Mouse (Mus musculus) urinary bladder, adult 18-20 months (tissue): ENCODE data around the gene H2-Q1.
A peak's percentile ranks its signal among the peaks of the same experiment; 100 is the strongest.
"Not testable (repeated sequence)": the region's sequence is repeated elsewhere in the genome, so short reads cannot be mapped to it uniquely, and the experiment has no call there.

Experiments used
- DNase-seq, 2 experiments: peaks; one replicate each; pipeline ENCODE4 v3.0.0; 2022; ENCODE audit warnings: low spot score in 2 of 2, mixed read lengths in 2 of 2

The H2-Q1 gene

GRCm38 (mm10) chr17:35320327-35321081 is at the start of gene H2-Q1:
Gene H2-Q1 (plus strand): TSS chr17:35320405.
- no peak for DNase-seq

GRCm38 (mm10) chr17:35272249-35272648 is 48.0 kb upstream of the H2-Q1 start:
- DNase-seq, result no peak

- peak; percentile 76 to 90 for DNase-seq
These were observed 45.4 kb upstream of the H2-Q1 start for GRCm38 (mm10) chr17:35274770-35275169.

GRCm38 (mm10) chr17:35276304-35276864 is 43.8 kb upstream of the H2-Q1 start:
- DNase-seq, result no peak

GRCm38 (mm10) chr17:35278049-35278448 is 42.2 kb upstream of the H2-Q1 start:
- no peak for DNase-seq

- no peak for DNase-seq
These were observed 41.1 kb upstream of the H2-Q1 start for GRCm38 (mm10) chr17:35278957-35279688.

- DNase-seq, result no peak
These were observed 39.9 kb upstream of the H2-Q1 start for GRCm38 (mm10) chr17:35280276-35280675.

GRCm38 (mm10) chr17:35285431-35285830 is 34.8 kb upstream of the H2-Q1 start:
- DNase-seq, result no peak

GRCm38 (mm10) chr17:35295796-35296195 is 24.4 kb upstream of the H2-Q1 start:
- peak in 1 of 2 experiments; percentile 69 for DNase-seq

GRCm38 (mm10) chr17:35300261-35300945 is 19.8 kb upstream of the H2-Q1 start:
- not testable (repeated sequence) for DNase-seq

GRCm38 (mm10) chr17:35301645-35302258 is 18.5 kb upstream of the H2-Q1 start:
- peak; percentile 80 to 99 for DNase-seq

- no peak for DNase-seq
These were observed 16.9 kb upstream of the H2-Q1 start for GRCm38 (mm10) chr17:35303271-35303670.

- DNase-seq, result no peak
These were observed 16.4 kb upstream of the H2-Q1 start for GRCm38 (mm10) chr17:35303756-35304350.

GRCm38 (mm10) chr17:35304478-35304877 is 15.7 kb upstream of the H2-Q1 start:
- peak in 1 of 2 experiments; percentile 47 for DNase-seq

- DNase-seq, result not testable (repeated sequence)
These were observed 15.3 kb upstream of the H2-Q1 start for GRCm38 (mm10) chr17:35304921-35305320.

- DNase-seq, result no peak
These were observed 1.5 kb upstream of the H2-Q1 start for GRCm38 (mm10) chr17:35318671-35319070.

- DNase-seq, result not testable (repeated sequence)
These were observed 4.9 kb downstream of the H2-Q1 start for GRCm38 (mm10) chr17:35325124-35325523.

GRCm38 (mm10) chr17:35326000-35326399 is 5.8 kb downstream of the H2-Q1 start:
- not testable (repeated sequence) for DNase-seq

- DNase-seq, result not testable (repeated sequence)
These were observed 9.5 kb downstream of the H2-Q1 start for GRCm38 (mm10) chr17:35329714-35330113.

- DNase-seq, result not testable (repeated sequence)
These were observed 11.3 kb downstream of the H2-Q1 start for GRCm38 (mm10) chr17:35331546-35331945.

- peak in 1 of 2 experiments; percentile 25 for DNase-seq
These were observed 22.0 kb downstream of the H2-Q1 start, which contains the start of gene H2-Q2 for GRCm38 (mm10) chr17:35342071-35342671. Gene H2-Q2 (plus strand): TSS chr17:35342242.
